Mouse (Mus musculus) stomach, postnatal 0 days (tissue): ENCODE results near the gene Atp6v1fnb. TPM values are rescaled to one million over a fixed set of nuclear protein-coding genes. Genes with fewer than 3 reads are reported as not detected.

Experiments
- ATAC-seq: fragments of 200-750 bp; cut with Nextera tagmentation; 2 replicates; pipeline ENCODE4 v1.8.0; 2017; ENCODE audit not compliant: low FRiP score, low TSS enrichment
- DNase-seq: peaks from one replicate; pipeline ENCODE4 v3.0.0-alpha.2; 2016; ENCODE audit warnings: low spot score
- H3K27ac ChIP-seq: fragments of 300-500 bp; sonication (generic); replicated peaks from 2 replicates; pipeline ENCODE4 v1.5.1; 2014; ENCODE audit warnings: mild to moderate bottlenecking, control low read depth
- H3K27me3 ChIP-seq: fragments of 300-500 bp; sonication (generic); 2 replicates; pipeline ENCODE4 v1.6.1; 2014; ENCODE audit warnings: low read length; ENCODE audit not compliant: control insufficient read depth, insufficient read depth
- H3K36me3 ChIP-seq: fragments of 300-500 bp; sonication (generic); 2 replicates; pipeline ENCODE4 v1.6.1; 2014; ENCODE audit warnings: low read length, mixed read lengths; ENCODE audit not compliant: control insufficient read depth, insufficient read depth
- H3K4me1 ChIP-seq: fragments of 300-500 bp; sonication (generic); replicated peaks from 2 replicates; pipeline ENCODE4 v1.6.1; 2014; ENCODE audit warnings: antibody characterized with exemption; ENCODE audit not compliant: control insufficient read depth, insufficient read depth
- H3K4me2 ChIP-seq: fragments of 300-500 bp; sonication (generic); replicated peaks from 2 replicates; pipeline ENCODE4 v1.6.1; 2014; ENCODE audit warnings: low read depth, mild to moderate bottlenecking, control low read depth, moderate library complexity
- H3K4me3 ChIP-seq: fragments of 300-500 bp; sonication (generic); 2 replicates; pipeline ENCODE4 v1.5.1; 2014; ENCODE audit warnings: low read depth, low read length, control low read depth
- H3K9ac ChIP-seq: fragments of 300-500 bp; sonication (generic); 2 replicates; pipeline ENCODE4 v1.6.1; 2014; ENCODE audit warnings: mild to moderate bottlenecking, low read length, control low read depth, mixed read lengths
- H3K9me3 ChIP-seq: fragments of 300-500 bp; sonication (generic); 2 replicates; pipeline ENCODE4 v1.6.1; 2016; ENCODE audit warnings: low read length; ENCODE audit not compliant: control insufficient read depth
- CTCF ChIP-seq: IDR thresholded peaks from 2 replicates; pipeline ENCODE4 v1.5.1; 2016; ENCODE audit warnings: antibody characterized with exemption, low read depth, mild to moderate bottlenecking, moderate library complexity
- EP300 ChIP-seq: optimal IDR thresholded peaks from 2 replicates; pipeline ENCODE3; 2016; ENCODE audit warnings: antibody characterized with exemption
- WGBS: fragments of 180-500 bp; shearing (Covaris S2); extraction: QIAGEN DNeasy Blood & Tissue Kit; methylation state at CpG from one replicate; pipeline ENCODE4 v1.1.7; 2014; 5-methylcytosine and 5-hydroxymethylcytosine counted together
- polyA plus RNA-seq: library from polyadenylated mRNA; unstranded; fragments of >200 nt; fragmentation: Nextera tagmentation; extraction: Ambion mirVana; gene quantifications from 2 replicates; pipeline ENCODE4 v1.2.1, GENCODE M21; 2015

Gene Atp6v1fnb
- polyA plus RNA-seq, 1 experiment from 2014 or later, result not detected

DNA sequence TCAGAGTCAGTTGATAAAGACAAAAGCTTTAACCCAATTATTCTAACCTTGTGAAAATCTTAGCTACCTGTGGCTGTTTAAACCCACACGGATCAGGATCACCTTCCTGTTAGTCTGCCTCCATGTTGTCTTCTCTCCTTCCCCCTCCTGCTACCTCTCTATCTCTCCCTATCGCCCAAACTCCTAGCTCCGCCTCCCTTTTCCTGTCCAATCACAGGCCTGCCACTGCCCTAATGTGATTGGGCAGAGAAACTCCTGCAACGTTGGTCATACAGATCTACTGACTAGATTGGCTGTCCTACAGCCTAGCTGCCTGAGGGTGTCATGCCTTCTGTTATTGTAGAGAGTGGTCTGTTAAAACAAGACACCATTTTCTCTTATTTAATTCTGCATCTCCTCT is 21.4 kb upstream of the Atp6v1fnb start:
- Histone ChIP-seq H3K4me2 (no peak overlapping the region), H3K27ac (no peak overlapping the region), H3K9me3 (no peaks in the 10 kb centered on the region), H3K4me3 (no peak overlapping the region), H3K36me3 (peaks cover 25% of the 10 kb centered on the region), H3K4me1 (no peaks in the 10 kb centered on the region), H3K9ac (no peak overlapping the region), H3K27me3 (no peaks in the 10 kb centered on the region)
- 30% methylated on average over 4 of the region's 4 CpGs for WGBS
- DNase-seq (no peak), ATAC-seq (no peak)
- no peak for TF ChIP-seq EP300
- TF ChIP-seq CTCF, result no peak

DNA sequence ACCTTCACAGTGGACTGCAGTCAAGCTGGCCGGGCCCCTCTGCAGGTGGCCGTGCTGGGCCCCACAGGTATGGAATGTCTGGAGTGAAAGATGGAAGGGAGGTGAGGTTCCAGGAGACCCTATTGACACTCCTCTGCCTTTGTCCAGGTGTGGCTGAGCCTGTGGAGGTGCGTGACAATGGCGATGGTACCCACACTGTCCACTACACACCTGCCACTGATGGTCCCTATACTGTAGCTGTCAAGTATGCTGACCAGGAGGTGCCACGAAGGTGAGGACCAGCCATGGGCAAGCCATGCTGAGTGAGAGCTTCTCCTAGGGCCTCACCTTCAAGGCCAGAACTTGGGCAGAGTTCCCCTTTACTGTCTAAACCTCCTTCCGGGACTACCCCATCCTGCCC is 20.6 kb upstream of the Atp6v1fnb start:
- ATAC-seq, result no peak
- Histone ChIP-seq H3K9ac (no peak overlapping the region), H3K4me1 (no peaks in the 10 kb centered on the region), H3K27me3 (no peaks in the 10 kb centered on the region), H3K4me3 (no peak overlapping the region), H3K9me3 (no peaks in the 10 kb centered on the region), H3K27ac (no peak overlapping the region), H3K36me3 (peaks cover 25% of the 10 kb centered on the region), H3K4me2 (no peak overlapping the region)
- no peak for TF ChIP-seq CTCF
- TF ChIP-seq EP300, result no peak
- DNase-seq, result no peak
- WGBS, result 93% methylated on average over 6 of the region's 6 CpGs

DNA sequence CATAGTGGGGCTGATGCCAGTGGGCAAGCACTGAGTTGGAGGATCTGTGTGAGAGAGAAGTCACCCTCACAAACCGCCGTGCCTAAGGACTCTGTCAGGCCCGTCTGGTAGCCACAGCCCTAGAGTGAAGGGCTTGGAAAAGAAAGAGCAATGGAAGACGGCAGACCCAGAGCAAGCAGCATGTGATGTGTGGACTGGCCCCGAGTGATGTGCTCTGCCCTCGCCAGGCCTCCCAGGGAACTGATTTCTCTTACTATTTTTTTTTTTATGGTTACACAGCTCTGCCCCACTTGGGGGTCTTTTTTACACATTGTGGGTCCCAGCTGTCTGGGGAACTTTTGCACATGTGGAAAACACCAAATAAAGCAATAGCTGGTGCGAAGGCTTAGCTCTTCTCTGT is 9.7 kb upstream of the Atp6v1fnb start:
- ATAC-seq (no peak), DNase-seq (no peak)
- 55% methylated on average over 7 of the region's 7 CpGs for WGBS
- H3K4me1 ChIP-seq, result no peaks in the 10 kb centered on the region
- H3K9me3 ChIP-seq, result no peaks in the 10 kb centered on the region
- H3K4me2 ChIP-seq, result no peak overlapping the region
- H3K36me3 ChIP-seq, result peaks cover 7% of the 10 kb centered on the region; the same call in 1 of the 2 replicates
- no peak overlapping the region for H3K27ac ChIP-seq
- H3K4me3 ChIP-seq, result no peak overlapping the region
- TF ChIP-seq CTCF, result peak; percentile 25; the same call in 1 of the 2 replicates
- TF ChIP-seq EP300, result no peak
- no peak overlapping the region for H3K9ac ChIP-seq
- H3K27me3 ChIP-seq, result no peaks in the 10 kb centered on the region

DNA sequence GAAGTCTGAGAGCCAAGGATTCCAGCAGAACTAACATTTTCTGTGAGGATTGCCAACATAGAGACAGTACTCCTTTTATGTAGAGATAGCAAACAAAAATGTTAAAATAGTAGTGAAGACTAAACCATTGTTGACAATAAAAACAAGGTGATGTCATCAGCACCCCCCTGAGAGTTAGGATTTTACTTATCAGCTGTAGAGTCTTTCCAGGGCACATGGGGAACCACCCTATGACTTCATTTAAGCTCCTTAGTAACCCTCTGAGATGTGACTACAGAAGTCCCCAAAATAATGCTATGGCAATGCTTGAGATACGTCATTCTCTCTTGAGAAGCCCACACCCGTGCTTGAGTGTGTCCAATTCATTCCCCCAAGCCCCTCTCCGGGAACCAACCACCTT is 7.8 kb upstream of the Atp6v1fnb start:
- TF ChIP-seq CTCF (no peak), EP300 (no peak)
- H3K27me3 ChIP-seq, result no peaks in the 10 kb centered on the region
- H3K27ac ChIP-seq, result no peak overlapping the region
- 0 out of 2 replicates have a peak, but pooled peaks cover 4% of the 10 kb centered on the region for H3K36me3 ChIP-seq
- no peaks in the 10 kb centered on the region for H3K9me3 ChIP-seq
- 70% methylated on average over 3 of the region's 3 CpGs for WGBS
- no peak overlapping the region for H3K4me2 ChIP-seq
- H3K4me3 ChIP-seq, result no peak overlapping the region
- no peak overlapping the region for H3K9ac ChIP-seq
- ATAC-seq (no peak), DNase-seq (no peak)
- 0 out of 2 replicates have a peak, but pooled peaks cover under 1% of the 10 kb centered on the region for H3K4me1 ChIP-seq

DNA sequence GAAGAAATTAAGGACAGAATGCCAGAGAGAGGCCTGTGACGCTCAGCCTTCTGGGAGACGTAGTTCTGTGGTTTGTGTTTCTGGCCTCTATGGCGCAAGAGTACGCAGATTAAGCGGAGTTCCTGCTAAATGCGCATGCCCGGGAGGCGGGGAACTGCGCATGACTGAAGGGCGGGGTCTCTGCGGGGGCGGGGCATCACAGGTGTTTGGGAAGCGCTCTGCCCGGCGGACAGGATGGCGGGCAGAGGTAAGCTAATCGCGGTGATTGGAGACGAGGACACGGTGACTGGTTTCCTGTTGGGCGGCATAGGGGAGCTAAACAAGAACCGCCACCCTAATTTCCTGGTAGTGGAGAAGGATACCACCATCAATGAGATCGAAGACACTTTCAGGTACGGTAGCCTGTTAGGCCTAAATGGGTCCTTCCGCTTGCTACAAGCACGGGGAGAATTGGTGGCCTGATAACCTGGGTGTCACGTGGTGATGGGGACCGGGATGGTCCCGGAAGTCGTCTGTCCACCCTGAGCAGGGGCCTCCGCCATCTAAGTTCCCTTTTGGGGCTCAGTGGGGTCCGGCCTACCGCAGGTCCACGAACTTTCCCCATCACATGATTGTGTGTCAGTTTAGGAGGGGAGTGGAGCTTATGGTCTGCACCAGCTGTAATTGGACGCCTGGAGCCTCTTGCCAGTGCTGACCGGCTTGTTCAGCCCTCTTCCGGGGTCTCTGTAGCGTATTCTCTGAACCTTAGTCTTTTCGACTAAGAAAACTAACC is 3.5 kb upstream of the Atp6v1fnb start, which contains the start of gene Atp6v1f:
Gene Atp6v1f, plus strand, starts transcription at position 136 of the 772 bp plus-strand sequence.
- Histone ChIP-seq H3K4me2 (peak within 1 kb of the TSS; percentile 70), H3K36me3 (peaks cover 5% of the 10 kb centered on the region; the same call in 1 of the 2 replicates), H3K27me3 (no peaks in the 10 kb centered on the region), H3K4me1 (0 out of 2 replicates have a peak, but pooled peaks cover 3% of the 10 kb centered on the region), H3K27ac (peak within 1 kb of the TSS; percentile 20; the same call in 1 of the 2 replicates), H3K9ac (peak within 1 kb of the TSS; percentile 62), H3K9me3 (no peaks in the 10 kb centered on the region), H3K4me3 (peak within 1 kb of the TSS; percentile 63)
- TF ChIP-seq CTCF, result peak; percentile 12; the same call in 1 of the 2 replicates
- TF ChIP-seq EP300, result no peak
- DNase-seq, result peak; percentile 96
- 0% methylated on average over 39 of the region's 39 CpGs for WGBS
- peak; percentile 96 for ATAC-seq

DNA sequence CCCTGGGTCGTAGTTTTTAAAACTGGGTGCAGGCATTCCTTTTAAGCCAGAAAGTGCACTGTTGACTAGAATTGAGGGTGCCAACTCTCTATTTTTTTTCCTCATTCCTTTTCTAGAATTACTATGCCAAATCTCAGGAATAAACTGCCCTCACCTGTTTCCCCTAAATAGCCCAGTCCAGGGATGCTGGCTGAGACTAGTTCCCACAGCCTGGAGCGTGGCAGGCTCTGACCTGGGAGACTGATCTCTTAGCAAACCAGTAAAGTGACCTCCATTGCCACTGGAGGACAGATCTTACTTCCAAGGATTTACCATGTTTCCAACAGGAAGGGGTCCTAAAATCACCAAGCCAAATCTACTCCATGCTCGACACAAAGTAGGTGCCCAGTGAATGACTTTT is 2.4 kb upstream of the Atp6v1fnb start:
- TF ChIP-seq CTCF (no peak), EP300 (no peak)
- Histone ChIP-seq H3K4me2 (peak overlapping the region; percentile 70), H3K4me1 (0 out of 2 replicates have a peak, but pooled peaks cover 3% of the 10 kb centered on the region), H3K27me3 (no peaks in the 10 kb centered on the region), H3K9me3 (no peaks in the 10 kb centered on the region), H3K9ac (no peak overlapping the region; the same call in 1 of the 2 replicates), H3K36me3 (peaks cover 5% of the 10 kb centered on the region; the same call in 1 of the 2 replicates), H3K27ac (no peak overlapping the region), H3K4me3 (no peak overlapping the region; the same call in 1 of the 2 replicates)
- 70% methylated on average over 3 of the region's 3 CpGs for whole genome bisulfite sequencing
- DNase-seq (no peak), ATAC-seq (no peak)
